Mouse (Mus musculus) cortical plate, adult 2 months (tissue): ENCODE measurements around the gene Sfxn1.

Experiments
- CTCF ChIP-seq: fragments of 200-500 bp; IDR thresholded peaks from 2 replicates; pipeline ENCODE4 v1.5.1; 2011; ENCODE audit warnings: mild to moderate bottlenecking, control low read depth, low read length; ENCODE audit not compliant: insufficient read depth; ENCODE audit errors: extremely low read depth
- POLR2A ChIP-seq: fragments of 200-500 bp; IDR thresholded peaks from 2 replicates; pipeline ENCODE4 v1.6.1; 2011; ENCODE audit warnings: mild to moderate bottlenecking, low read length, control low read depth; ENCODE audit not compliant: insufficient read depth; ENCODE audit errors: extremely low read depth

GRCm38 (mm10) chr13:54076762-54077460, 5.2 kb downstream of the Sfxn1 start:
- no peak for TF ChIP-seq POLR2A
- TF ChIP-seq CTCF: no peak
